ENCODE assay signal across 1 mouse cellular context in genomic region chr10:77090063-77090462, GRCm38 (mm10).
A peak's percentile ranks its signal among the peaks of the same experiment; 100 is the strongest.
TF ChIP-seq lines count a peak whose summit lies in the region.

No protein-coding gene starts in this region.

TF ChIP-seq in MEL, 35 proteins besides CTCF, POLR2A, EP300 and RAD21 (continued from another document):
- TF ChIP-seq GATA1 (IDR thresholded peaks at IDR 0.05; ENCODE audit: low read depth, low read length) = 0 out of 2 replicates have a peak, but pooled peaks have one; percentile 9
- TF ChIP-seq MEF2A (IDR thresholded peaks at IDR 0.05; ENCODE audit: extremely low read depth, insufficient replicate concordance, low read depth, low read length, poor library complexity, severe bottlenecking) = no peak
- no peak for TF ChIP-seq MAZ (IDR thresholded peaks at IDR 0.05; ENCODE audit: low read depth, low read length)
